Mouse (Mus musculus): ENCODE measurements around the gene Vti1a.

GRCm38 (mm10) chr19:55592876-55593691 is 277.0 kb downstream of the Vti1a start:
- TF ChIP-seq CTCF (IDR thresholded peaks at IDR 0.05; ENCODE audit: low read depth) (no peak), EP300 (IDR thresholded peaks at IDR 0.05; ENCODE audit: low read depth) (no peak)
